Mouse (Mus musculus) adrenal gland, adult 2 months (tissue): ENCODE measurements at regions not wholly inside any gene's neighbourhood (a gene's known extent, or its start where the extent isn't known, plus 50 kb on each side); places are given as distances from the start of the nearest gene placed in this dataset.

Source experiments
- DNase-seq: peaks from one replicate; pipeline ENCODE4 v3.0.0; 2021

DNA sequence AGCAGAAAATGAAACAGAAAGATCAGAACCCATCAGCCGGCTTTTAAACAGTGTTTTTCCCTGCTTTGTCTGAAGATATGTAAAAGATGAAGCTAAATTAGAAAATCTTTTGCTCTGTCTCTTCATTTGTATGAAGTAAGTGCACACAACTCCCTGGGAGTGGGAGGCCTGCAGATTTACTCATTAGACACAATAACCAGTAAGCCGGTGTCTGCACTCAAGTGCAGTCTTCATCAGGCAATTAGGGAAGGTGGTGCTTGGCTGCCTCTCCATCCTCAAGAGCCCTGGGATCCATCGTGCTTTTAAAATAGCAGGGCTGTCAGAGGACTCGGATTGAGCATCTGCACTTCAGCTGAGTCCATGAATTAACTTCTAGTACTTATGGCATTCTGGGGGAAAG, 945.1 kb downstream of the Slc4a3 start:
- DNase-seq: no peak

DNA sequence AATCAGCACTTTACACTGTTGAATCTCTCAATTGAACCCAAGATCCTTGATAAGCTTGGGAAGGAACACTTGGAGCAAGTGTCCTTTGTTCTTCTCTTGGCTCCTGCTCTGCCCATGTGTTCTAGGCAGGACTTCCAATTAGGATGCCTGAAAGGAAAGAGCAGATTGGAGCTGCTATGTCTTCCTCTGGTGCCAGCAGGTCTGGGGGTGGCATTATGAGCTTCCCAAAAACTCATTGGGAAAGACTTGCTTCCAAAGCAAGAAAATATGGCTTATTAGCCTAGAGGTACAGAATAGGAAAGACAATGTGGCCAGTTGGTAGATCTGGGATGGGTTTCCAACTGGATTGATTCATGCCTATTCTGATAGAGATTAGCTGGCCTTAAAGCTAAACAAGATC, 959.1 kb downstream of the Slc4a3 start:
- DNase-seq: no peak

DNA sequence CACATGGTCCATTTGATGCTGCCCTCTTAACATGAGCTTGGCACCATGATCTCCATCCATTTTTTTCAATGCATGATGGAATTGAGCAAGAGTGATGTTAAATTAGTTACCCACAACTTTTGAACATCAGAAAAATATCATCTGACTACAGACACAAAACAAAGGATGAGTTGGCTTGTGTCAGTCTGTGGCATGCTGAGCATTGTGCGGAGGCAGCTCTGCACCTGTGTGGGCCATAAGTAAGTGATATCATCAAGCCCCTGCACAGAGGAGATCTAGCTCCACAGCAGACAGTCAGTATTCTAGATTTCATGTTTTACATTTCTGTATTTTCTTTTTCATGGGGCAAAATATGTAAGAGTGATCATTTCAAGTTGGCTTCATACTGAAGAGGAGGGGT, 962.8 kb downstream of the Slc4a3 start:
- DNase-seq: no peak

DNA sequence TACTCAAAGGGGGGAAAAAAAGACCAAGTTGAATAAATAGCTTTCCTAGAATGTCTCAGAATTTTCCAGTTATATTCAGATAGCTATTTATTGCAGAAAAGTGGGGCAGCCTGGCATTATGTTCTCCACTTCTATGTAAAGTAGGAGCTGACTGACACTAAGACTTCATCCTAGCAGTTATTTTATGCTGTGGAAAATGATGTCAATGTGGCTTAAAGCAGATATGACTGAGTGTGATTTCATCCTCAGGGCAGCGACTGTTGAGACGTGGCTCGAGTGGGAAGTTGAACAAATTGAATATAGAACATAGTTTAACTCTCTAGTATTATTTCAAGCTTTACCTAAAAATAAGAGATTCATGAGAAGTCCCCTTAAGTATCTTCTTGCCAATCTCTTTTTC, 963.4 kb downstream of the Slc4a3 start:
- no peak for DNase-seq

DNA sequence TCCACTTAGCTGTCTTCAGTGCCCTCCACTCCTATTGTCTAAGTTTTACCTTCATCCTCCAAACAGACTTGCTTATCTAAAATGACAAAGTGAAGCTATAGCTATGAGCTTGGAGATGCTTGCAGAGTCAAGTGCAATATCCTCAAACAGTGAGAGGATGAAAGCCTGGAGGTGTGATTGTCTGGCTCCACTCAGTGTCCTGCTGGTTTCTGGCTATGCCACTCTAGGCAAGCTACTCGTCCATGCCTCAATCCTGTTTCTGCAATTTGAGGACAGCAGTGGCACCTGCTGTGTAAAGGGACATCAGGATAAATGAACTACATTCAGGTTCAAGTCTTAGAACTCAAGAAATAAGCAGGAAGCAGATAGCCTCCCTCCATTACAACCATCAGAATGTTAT, 966.1 kb downstream of the Slc4a3 start:
- DNase-seq: no peak

DNA sequence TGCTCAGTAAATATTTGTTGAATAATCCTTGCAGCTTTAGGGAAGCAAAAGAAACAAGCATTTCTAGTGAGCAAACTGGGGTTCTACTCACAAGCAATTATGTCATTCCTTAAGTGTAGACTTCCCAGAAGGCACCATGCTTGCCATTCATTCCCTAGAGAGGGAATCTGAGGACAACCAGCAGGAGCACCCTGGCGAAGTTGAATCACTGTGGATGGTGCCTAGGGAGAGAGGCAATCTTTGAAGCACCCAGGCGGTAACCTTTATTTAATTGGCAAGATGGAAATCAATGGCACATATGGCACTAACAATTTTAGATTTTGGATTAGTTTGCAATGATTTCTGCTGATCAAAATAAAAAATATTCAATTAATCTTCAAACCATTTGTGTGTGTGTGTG, 967.4 kb downstream of the Slc4a3 start:
- no peak for DNase-seq

DNA sequence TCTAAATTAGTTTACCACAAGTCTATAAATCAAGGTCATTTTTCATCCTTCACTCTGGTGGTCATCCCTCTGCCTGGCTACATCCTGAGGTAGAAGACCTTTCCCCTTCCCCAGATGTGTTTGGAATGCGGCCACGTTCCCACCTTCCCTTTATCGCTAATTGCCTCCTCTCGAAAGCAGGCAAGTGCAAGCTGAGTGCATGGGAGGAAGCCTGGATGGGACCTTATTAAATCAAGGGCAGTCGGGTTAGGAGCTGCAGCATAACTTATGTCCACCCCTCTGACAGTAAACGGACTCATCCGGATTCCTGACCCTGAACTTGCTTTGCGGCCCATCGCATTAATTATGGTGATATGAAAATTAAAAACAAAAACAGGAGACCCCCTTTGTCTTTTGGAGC, 983.5 kb downstream of the Slc4a3 start:
- no peak for DNase-seq

DNA sequence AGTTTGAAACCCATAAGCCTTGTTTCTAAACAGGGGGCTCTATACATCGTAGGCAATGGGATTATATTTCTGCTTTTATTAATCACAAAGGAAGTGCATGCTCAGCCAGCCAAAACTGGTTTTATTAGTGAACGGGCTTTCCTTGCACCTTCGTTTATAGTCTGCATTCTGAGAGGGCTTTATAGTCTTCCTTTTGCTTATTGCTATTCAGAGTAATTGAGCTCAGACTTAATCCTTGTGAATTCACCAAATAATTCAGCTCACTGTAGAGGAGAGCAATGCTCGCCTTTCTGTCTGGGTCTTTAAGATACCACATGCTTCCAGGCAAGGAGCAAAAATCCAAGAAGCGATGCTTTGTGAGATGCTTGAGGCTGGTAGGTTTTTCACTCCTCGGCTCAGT, 984.3 kb downstream of the Slc4a3 start:
- DNase-seq: no peak

DNA sequence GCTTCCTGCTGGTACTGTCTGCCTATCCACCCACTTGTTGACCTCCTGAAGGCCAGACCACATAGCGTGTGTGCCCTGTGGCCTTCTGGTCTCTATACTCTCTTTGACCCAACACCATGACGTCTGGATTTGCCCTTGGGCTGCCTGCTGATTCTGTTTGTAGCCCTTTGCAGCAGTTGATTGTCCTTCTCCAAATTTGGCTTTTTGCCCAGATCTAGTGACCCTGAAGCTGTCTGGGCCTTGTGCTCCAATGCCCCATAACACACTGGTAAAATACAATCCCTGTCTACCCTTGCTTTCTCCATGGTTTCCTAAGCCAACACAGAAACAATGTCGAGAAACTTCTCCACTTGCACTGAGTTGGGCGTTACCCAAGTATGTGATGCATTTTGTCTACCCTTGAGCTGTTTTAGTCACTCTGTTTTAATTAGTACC, 979.3 kb downstream of the Epha4 start:
- peak; percentile 76 for DNase-seq

DNA sequence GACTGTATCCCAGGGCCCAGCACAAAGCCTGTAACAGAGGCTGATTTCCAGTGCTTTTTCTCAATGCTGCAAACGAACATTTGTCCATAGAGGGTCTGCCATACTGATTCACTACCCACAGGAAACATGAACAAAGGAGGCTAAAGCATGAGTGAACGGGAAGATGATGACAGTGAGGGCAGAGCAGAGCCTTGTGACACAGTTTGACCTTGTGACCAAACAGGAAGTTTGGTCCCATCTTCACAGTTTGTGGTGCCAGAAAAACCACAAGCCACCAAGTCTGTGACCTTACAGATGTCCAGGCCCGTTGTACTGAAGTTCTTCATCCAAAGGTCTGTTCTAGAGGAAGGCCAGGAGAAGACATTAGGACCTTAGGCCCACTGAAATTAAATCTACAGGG, 974.4 kb downstream of the Epha4 start:
- DNase-seq: no peak

DNA sequence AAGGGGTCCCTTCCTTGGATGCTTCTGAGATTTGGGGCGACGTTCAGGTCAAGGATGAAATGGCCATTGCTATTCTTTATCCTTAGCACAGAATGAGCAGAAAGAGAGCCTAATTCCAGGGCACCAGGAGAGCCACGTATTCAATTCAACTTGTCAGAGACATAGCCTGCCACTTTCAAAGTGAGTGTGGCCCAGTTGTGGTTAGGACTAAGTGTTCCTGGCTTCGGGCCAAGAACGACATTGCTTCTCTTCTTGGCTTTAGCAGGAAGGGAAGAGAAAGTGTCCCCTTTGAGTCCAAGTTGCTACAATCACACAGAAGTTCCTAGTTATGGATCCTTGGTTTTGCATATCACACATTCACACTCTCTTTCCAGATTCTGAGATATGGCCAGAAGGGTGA, 964.0 kb downstream of the Epha4 start:
- peak; percentile 42 for DNase-seq

DNA sequence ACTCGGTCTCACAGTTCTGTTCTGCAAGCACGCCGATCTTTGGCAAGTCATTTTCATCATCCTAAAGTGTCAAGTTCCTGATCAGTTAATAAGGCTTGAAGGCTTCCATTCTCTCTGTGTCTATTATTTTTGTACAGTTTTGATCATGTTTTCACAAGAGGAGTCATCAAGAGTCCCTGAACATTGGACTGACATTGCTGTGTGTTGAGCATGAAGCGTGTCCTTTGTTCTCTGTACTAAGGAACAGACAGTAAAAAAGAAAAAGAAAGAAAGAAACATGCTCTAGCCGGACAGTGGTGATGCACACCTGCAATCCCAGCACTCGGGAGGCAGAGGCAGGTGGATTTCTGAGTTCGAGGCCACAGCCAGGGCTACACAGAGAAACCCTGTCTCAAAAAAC, 955.4 kb downstream of the Epha4 start:
- DNase-seq: no peak

DNA sequence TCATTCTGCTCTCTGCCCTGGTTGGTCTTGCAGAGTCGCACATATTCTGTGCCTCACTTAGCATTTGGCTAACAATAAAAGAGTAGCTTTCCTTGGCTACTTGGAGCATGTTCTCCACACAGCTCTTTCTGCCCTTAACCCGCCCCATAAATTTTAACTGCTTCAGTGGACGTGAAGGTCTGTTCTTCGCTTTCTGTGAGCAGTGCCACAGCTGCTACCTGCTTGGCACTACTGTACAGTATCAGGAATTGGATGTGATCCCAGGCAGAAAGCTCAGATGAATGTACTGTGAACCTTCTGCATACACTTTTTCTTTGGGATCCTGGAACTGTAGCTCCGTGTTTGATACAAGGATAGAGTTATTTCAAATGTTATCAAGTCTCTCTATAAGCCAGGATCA, 939.4 kb downstream of the Epha4 start:
- DNase-seq: no peak

DNA sequence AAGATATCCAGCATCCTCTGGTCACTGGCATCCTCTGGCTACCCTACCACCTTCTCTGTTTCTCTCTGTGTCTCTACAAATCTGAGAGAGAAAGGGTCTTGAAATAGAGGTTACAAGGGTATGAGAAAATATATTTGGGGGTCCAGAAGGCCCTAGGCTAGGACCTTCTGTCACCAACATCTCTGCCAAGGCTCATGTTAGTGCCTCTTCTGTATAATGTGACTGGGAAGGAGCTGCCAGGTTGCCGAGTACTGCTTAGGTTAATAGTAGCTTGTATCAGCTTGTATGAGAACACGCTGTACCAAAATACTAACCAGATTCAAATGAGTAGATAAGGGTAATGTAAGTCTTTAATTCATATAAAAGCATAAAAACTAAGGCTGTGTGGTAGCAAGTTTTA, 929.0 kb downstream of the Epha4 start:
- DNase-seq: no peak

DNA sequence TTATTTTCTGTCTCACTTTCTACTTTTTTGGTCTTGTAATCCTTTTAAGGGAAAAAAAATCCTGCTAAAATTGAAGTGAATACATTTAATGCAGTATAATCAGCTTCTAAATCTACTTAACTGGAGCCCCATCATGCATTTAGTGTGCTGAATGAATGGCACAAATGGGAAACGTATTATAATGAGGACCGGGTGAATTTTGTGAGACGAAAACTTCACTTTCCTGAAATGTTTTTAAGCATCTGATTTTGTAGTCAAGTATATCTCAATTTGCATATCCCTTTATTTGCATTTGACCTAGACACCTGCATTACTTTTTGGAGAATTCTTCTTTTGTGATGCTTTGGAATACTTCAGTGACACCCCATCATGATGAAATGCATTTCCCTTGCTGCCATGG, 889.1 kb downstream of the Epha4 start:
- no peak for DNase-seq

DNA sequence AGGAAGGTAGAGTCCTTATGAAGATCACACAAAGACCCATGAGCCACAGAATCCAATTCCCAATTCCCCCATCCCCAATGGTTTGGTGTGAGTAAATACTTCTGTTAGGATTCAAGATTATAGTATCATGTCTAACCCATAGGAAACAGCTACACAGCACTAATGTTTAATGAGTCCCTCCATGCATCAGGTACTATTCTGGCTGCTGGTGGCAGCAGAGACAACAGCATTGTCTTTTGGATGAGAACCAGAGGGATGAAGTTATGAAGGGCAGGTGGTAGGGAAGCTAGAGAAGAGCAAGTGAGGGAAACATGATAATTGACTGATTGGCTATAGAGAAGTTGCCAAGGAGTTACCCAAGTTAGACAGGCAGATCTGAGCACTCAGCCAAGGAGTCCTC, 885.0 kb downstream of the Epha4 start:
- DNase-seq: no peak

DNA sequence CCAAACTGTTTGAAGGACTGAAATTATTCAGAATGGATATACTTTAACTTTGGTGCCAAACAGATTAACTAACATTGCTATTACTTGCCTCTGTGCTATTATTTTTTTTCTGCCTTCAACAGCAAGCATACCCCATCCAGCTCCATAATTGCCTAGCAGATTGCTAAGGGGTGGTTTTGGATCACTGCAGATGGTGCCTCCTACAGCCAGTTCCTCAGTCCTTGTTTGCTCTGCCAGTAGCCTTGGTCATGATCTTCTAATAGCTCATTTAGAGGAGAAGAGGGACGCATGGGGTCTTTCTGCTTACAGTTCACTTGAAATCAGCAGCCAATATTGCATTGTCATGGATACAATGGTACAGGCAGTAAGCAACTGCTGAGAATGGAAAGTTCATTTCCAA, 880.8 kb downstream of the Epha4 start:
- DNase-seq: no peak

DNA sequence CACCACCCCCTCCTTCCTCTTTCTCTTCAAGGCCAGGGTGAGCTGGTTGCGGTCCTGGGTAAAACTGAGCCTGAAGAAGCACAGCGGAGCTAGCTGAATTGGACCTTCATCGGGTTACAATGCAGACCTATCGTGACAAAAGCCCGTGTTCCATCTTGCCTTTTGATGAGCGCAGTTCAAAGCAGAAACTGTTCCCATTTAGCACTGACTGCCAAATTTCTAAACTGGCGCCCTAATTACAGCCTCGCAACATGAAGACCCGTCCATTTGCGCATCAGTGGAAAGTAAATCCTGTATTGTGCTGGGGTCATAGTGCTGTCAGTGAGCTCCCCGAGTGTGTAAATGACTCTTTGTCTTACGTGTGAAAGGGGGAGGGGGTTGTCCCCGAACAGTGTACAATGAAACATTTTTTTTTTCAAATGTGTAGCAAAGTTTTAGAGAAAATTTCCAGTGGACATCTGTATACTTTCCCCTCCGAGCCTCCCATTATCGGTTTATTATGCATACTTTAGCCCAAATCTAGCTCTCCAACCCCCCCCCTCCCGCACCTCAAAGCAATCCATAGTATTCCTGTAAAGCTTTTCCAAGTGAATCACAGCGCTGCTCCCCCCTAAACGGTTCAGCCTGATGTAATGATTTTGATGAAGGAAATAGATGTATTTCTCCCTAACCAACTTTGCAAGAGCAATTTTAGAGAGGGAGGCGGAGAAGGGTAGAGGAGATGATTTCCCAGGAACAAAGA, 877.4 kb downstream of the Epha4 start:
- DNase-seq: no peak

DNA sequence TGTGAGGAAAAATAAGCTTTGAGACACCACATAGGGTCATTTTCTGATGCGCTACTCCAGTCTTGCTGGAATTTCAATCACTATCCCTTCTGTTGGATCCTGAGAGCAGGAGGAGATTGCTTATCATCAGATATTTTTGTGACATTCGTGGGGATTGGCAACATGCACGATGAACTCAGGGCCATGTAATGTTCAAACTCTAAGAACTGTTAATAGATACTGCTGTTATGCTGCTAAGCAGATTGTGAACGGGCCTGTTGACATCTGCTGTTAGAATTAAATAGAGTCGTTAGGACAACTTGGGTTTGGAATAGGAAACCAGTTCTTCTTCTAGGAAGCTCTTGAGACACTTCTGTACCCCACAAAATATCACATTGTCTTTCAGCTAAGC, 876.9 kb downstream of the Epha4 start:
- no peak for DNase-seq

DNA sequence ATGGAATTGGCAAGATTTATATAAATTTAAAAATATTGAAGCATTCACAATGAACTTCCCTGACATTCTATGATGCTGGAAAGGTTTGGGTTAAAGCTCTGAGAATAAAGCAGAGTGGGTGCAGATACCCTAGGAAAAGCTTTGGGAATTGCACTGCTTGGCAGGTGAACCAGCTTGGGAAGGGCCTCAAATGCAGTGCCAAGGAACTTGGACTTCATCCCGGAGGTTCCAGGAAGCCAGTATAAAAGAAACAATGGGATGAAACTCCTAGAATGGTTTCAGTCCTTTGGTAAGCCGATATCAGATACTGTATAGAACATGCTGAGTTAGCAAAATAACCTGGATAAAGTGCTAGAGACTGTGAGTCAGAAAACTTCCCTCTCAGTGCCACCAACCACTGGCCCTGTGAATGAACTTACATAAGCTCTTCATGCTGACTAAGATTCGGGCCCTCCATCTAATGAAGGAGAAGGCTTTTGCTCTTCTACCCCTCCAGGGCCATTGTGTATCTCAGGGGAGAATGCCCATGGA, 873.6 kb downstream of the Epha4 start:
- no peak for DNase-seq

DNA sequence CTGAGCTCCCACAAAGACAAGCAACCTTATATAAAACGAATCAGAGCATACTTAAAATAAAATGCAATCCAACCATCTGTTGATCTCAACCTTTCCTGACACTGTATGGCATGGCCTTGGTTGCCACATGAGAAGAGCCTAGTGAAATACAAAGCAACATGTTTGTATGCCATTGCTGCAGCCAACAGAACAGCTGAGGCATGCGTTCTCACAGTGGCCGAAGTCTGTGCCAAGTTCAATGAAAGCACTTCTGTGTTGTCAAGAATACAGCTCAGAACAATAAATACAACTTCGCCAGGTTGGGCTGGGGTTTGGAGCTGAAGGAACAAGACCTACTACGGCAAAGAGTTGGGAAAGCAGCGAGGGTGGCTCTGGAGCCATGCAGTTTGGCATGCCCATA, 872.2 kb downstream of the Epha4 start:
- DNase-seq: no peak

DNA sequence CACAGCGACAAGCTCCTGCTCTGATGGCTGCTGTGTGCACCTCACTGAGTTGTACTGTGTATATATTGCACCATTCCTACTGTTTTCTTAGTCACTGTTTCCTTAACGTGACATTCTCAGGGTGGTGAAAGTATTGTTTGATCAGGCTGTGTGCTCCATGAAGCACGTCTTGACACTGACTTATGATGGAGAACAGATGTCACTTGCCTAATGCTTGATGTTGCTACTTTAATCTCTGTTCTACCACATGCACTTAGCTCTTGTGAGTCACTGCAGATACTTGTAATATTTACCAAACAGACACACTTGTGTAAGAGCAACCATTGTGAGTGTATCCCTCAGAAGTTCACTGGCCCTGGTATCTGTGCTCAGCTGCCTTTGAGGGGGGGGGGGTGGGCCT, 870.0 kb downstream of the Epha4 start:
- no peak for DNase-seq

DNA sequence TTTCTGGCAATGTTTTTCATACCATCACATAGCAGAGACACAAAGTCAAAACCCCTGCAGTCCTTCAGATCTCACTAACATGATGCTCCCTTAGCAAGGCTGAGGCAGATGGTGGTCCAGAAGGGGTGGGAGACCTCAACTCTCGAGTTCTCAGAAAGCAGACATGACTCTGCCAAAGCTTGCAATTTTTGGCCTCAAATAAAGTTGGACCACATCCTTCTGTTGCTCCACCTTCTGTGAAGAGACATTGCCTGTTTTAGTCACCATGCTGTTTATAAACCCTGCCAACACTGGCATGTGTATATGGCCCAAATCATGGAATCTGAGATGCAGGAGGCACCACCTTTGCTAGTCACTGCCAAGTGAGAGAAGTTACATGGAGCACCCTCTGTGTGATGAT, 860.1 kb downstream of the Epha4 start:
- DNase-seq: no peak

DNA sequence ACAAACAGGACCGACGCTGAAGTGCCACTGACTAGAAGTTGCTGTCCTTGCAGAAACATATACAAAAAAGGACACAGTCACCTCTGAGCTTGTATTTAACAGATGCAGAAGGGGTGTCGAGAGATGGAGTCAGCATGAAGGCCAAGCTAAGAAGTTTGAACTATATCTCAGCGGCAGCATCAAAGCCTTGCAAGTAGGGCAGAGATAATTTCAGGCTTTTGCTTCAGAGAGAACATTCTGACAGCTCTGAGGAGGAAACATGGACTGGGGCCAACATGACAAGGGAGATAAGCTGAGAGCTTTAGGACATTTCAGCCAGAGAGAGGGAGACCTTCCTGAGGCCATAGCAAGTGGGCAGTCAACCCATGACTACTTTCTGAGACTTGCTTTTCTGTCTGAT, 856.7 kb downstream of the Epha4 start:
- DNase-seq: peak; percentile 66

DNA sequence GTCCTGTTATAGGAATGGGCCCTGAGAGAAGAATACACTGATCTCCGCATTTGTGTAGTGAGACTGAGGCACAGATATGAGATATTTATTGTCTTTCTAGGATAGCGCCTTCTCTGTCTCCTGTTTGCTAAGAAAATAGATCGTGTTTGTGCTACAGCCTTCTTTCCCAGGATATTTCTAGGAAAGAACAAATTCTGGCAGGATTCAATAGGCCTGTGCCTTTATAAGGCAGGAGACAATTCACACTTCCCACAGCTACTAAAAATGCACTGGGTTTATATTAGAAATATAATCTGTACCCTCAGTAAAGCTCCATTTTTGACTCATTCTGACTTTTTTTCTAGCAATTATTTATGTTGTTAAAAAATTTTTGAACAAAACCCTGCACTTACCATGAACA, 854.7 kb downstream of the Epha4 start:
- DNase-seq: no peak
